Mouse (Mus musculus) gastrocnemius, postnatal 14 days (tissue): ENCODE measurements around the gene Ehd3. TPM values are rescaled to one million over a fixed set of nuclear protein-coding genes. Genes with fewer than 3 reads are reported as not detected.

Experiments used
- DNase-seq: peaks from one replicate; pipeline ENCODE4 v3.0.0; 2021; ENCODE audit warnings: mixed read lengths
- intact Hi-C: fragments of 180-260 bp; cut with DNase I; formaldehyde crosslinking; loops from one replicate; pipeline ENCODE4 v1.15.1; 2025; ENCODE audit warnings: low total_unique reads
- long read RNA-seq, 2 experiments: library from polyadenylated mRNA; stranded (forward); transcript quantifications; one replicate each; pipeline ENCODE4 v2.0.0; 2021
- total RNA-seq, 2 experiments: library from RNA; stranded (reverse); gene quantifications; 2 replicates each; pipeline ENCODE4 v1.2.3; 2021

Ehd3 gene
- total RNA-seq: 1 to 10 TPM; 4.9 to 5.0 TPM
- long read RNA-seq, experiment 1, transcript Ehd3-201 (6 exons, 3,659 nt): major isoform, 5 of 5 reads
- long read RNA-seq, experiment 1, partial matches to known transcripts: 0 of 5 reads
- long read RNA-seq, experiment 1, other reads (novel, unspliced or antisense): 0 of 5 reads
- long read RNA-seq, experiment 2, partial matches to known transcripts: 1 of 7 reads
- long read RNA-seq, experiment 2, other reads (novel, unspliced or antisense): 1 of 7 reads

GRCm38 (mm10) chr17:73803521-73804184 lies at the start of gene Ehd3:
TSS of gene Ehd3 (plus strand) at chr17:73804134.
- no peak for DNase-seq
- intact Hi-C loops: loop anchor here (2.0 kb wide), 1 partner anchor 75 kb away; no protein-coding TSS in a partner anchor

- intact Hi-C loops: no loop called here
- no peak for DNase-seq
Observed at GRCm38 (mm10) chr17:73770964-73771363, 33.0 kb upstream of the Ehd3 start.

GRCm38 (mm10) chr17:73786642-73787311 lies 17.2 kb upstream of the Ehd3 start:
- DNase-seq: no peak
- intact Hi-C loops: no loop called here

- no peak for DNase-seq
- intact Hi-C loops: no loop called here
Observed at GRCm38 (mm10) chr17:73790284-73791020, 13.5 kb upstream of the Ehd3 start.

GRCm38 (mm10) chr17:73796789-73797188 lies 7.1 kb upstream of the Ehd3 start:
- no peak for DNase-seq
- intact Hi-C loops: no loop called here

- no peak for DNase-seq
- intact Hi-C loops: no loop called here
Observed at GRCm38 (mm10) chr17:73797706-73798105, 6.2 kb upstream of the Ehd3 start.

- peak; percentile 79 for DNase-seq
- intact Hi-C loops: loop anchor here (2.0 kb wide), 1 partner anchor 74 kb away; no protein-coding TSS in a partner anchor
Observed at GRCm38 (mm10) chr17:73804592-73805271, 798 bp downstream of the Ehd3 start.

- no peak for DNase-seq
- intact Hi-C loops: no loop called here
Observed at GRCm38 (mm10) chr17:73806331-73806730, 2.4 kb downstream of the Ehd3 start.

- intact Hi-C loops: no loop called here
- no peak for DNase-seq
Observed at GRCm38 (mm10) chr17:73807211-73807610, 3.3 kb downstream of the Ehd3 start.

GRCm38 (mm10) chr17:73808431-73808830 lies 4.5 kb downstream of the Ehd3 start:
- intact Hi-C loops: no loop called here
- no peak for DNase-seq

- no peak for DNase-seq
- intact Hi-C loops: no loop called here
Observed at GRCm38 (mm10) chr17:73810801-73811200, 6.9 kb downstream of the Ehd3 start.

GRCm38 (mm10) chr17:73811566-73811965 lies 7.6 kb downstream of the Ehd3 start:
- DNase-seq: peak; percentile 20

GRCm38 (mm10) chr17:73813031-73813660 lies 9.2 kb downstream of the Ehd3 start:
- intact Hi-C loops: no loop called here
- no peak for DNase-seq

More at GRCm38 (mm10) chr17:73811566-73811965, 7.6 kb downstream of the Ehd3 start:
- intact Hi-C loops: no loop called here

- intact Hi-C loops: no loop called here
- DNase-seq: no peak
Observed at GRCm38 (mm10) chr17:73814500-73815190, 10.7 kb downstream of the Ehd3 start.

GRCm38 (mm10) chr17:73817697-73818380 lies 13.9 kb downstream of the Ehd3 start:
- intact Hi-C loops: no loop called here
- no peak for DNase-seq

GRCm38 (mm10) chr17:73818936-73819335 lies 15.0 kb downstream of the Ehd3 start:
- intact Hi-C loops: no loop called here
- no peak for DNase-seq

- no peak for DNase-seq
- intact Hi-C loops: no loop called here
Observed at GRCm38 (mm10) chr17:73820726-73821125, 16.8 kb downstream of the Ehd3 start.

GRCm38 (mm10) chr17:73822255-73822654 lies 18.3 kb downstream of the Ehd3 start:
- intact Hi-C loops: no loop called here
- no peak for DNase-seq
